Mouse (Mus musculus): ENCODE measurements at regions not wholly inside any gene's neighbourhood (a gene's known extent, or its start where the extent isn't known, plus 50 kb on each side); places are given as distances from the start of the nearest gene placed in this dataset.

DNA sequence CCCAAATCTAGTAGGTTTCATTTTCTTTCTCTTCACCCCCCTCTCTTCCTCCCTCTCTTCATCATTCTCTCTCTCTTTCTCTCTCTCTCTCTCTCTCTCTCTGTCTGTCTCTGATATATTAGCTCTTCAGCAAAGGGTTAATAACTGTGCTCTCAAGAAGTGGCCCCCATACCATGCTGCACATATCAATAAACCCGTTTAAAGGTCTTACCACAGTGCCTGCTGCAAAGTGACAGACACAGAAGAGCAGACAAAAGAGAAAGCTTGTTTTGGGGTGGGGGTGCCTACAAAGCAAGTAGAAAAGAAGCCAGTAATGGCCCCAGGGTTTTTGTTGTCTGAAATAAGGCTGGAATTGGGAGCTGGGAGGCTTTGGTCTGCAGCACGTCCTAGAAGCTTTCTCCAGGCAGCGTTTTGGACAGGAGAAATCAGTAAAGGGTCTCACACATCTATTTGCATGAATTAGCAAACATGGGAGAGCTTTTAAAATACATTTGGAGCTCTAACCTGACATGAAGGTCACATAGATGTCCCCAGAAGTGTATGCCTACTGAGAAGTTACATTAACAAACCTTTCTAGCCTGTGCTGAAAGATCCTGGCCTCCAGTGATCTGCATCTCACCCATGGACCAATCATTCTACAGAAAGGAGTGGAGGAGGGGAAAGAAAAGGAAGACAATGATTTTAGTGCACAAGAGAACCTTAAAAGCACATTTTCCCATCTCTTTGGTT, 91.1 kb upstream of the Arhgap21 start:
- no peak overlapping the region for H3K4me3 ChIP-seq (ENCODE audit: low read depth, low read length)
- H3K9me3 ChIP-seq (ENCODE audit: low read length), result no peaks in the 10 kb centered on the region
- H3K27me3 ChIP-seq (ENCODE audit: insufficient read depth, low read length), result no peaks in the 10 kb centered on the region
- H3K4me1 ChIP-seq (ENCODE audit: insufficient read depth, low read length), result peaks cover 8% of the 10 kb centered on the region; the same call in 1 of the 2 replicates
- WGBS, result 6% methylated on average over 3 of the region's 3 CpGs
- no peak overlapping the region for H3K4me2 ChIP-seq (ENCODE audit: low read depth, low read length, poor library complexity, severe bottlenecking)
- H3K9ac ChIP-seq (replicated peaks; ENCODE audit: low read length, poor library complexity, severe bottlenecking), result no peak overlapping the region
- DNase-seq (ENCODE audit: low spot score), result no peak
- no peak for ATAC-seq (ENCODE audit: low FRiP score)
- H3K27ac ChIP-seq (ENCODE audit: low read depth, low read length), result peak overlapping the region; percentile 38
- H3K36me3 ChIP-seq (ENCODE audit: insufficient read depth, low read length), result no peaks in the 10 kb centered on the region
- TF ChIP-seq CTCF (IDR thresholded peaks at IDR 0.05), result no peak

DNA sequence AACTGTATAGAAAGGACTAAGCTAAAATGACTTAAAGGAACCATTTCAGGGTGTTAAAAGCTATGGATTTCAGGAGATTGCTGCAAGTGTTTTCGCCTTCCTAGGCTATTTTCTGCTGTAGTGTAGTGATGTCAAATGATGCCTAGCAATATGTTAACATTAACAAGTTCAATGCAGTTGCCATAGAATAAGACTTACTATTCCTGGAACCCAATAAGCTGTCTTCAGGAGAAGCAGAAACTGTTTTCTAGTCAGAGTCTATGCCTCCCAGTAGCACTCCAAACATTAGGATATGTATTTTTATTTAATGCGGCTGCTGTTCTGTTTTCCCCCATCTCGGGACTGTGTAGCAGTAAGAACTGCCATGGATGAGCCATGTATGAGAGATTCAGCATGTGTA, 90.3 kb upstream of the Arhgap21 start:
- Histone ChIP-seq H3K27ac (ENCODE audit: low read depth, low read length) (0 out of 2 replicates have a peak overlapping the region, but pooled peaks have one; percentile 38), H3K36me3 (ENCODE audit: insufficient read depth, low read length) (no peaks in the 10 kb centered on the region), H3K9me3 (ENCODE audit: low read length) (no peaks in the 10 kb centered on the region), H3K4me1 (ENCODE audit: insufficient read depth, low read length) (peaks cover 8% of the 10 kb centered on the region; the same call in 1 of the 2 replicates), H3K4me3 (ENCODE audit: low read depth, low read length) (no peak overlapping the region), H3K27me3 (ENCODE audit: insufficient read depth, low read length) (no peaks in the 10 kb centered on the region), H3K4me2 (ENCODE audit: low read depth, low read length, poor library complexity, severe bottlenecking) (no peak overlapping the region), H3K9ac (replicated peaks; ENCODE audit: low read length, poor library complexity, severe bottlenecking) (no peak overlapping the region)
- 87% methylated on average over 3 of the region's 3 CpGs for WGBS
- no peak for TF ChIP-seq CTCF (IDR thresholded peaks at IDR 0.05)
- no peak for DNase-seq (ENCODE audit: low spot score)
- ATAC-seq (ENCODE audit: low FRiP score), result no peak

DNA sequence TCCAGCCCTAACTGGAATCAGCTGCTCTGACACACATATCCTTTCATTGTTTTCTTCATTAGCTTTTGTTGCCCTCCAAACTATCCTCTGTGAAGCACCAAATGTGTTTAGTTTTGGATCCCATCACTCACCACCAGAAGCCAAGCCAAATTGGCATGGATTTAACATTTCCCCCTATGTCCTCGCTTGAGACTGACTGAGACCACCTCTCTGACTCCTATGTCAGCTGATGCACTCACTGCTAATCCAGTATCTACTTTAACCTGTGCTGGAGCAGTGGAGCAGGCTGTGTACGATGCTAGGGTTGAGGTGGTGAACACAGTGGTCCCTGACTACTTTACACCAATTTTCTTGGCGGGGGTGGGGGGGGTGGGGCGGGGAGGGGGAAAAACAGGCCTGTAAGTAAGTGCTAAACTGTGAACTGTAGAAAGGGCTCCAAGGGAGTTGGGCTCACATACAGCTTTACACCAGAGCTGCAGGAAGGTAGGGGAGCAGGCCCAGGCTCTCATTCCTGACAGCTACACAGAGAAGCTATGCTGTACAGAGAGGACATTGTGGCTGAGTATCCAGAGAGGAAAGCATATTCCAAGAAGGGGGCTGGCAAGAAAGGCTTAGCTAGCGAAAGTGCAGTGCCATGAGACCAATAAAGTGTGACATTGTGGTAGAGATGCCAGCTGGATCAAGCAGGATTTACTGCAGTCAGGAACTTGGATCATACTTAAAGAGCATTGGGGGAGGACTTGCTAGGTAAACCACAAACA, 87.9 kb upstream of the Arhgap21 start:
- Histone ChIP-seq H3K9me3 (ENCODE audit: low read length) (no peaks in the 10 kb centered on the region), H3K27me3 (ENCODE audit: insufficient read depth, low read length) (no peaks in the 10 kb centered on the region), H3K36me3 (ENCODE audit: insufficient read depth, low read length) (no peaks in the 10 kb centered on the region), H3K4me2 (ENCODE audit: low read depth, low read length, poor library complexity, severe bottlenecking) (no peak overlapping the region), H3K27ac (ENCODE audit: low read depth, low read length) (no peak overlapping the region), H3K9ac (replicated peaks; ENCODE audit: low read length, poor library complexity, severe bottlenecking) (no peak overlapping the region), H3K4me3 (ENCODE audit: low read depth, low read length) (no peak overlapping the region), H3K4me1 (ENCODE audit: insufficient read depth, low read length) (peaks cover 8% of the 10 kb centered on the region; the same call in 1 of the 2 replicates)
- 57% methylated on average over 5 of the region's 5 CpGs for WGBS
- ATAC-seq (ENCODE audit: low FRiP score) (no peak), DNase-seq (ENCODE audit: low spot score) (peak; percentile 67)
- TF ChIP-seq CTCF (IDR thresholded peaks at IDR 0.05), result no peak

DNA sequence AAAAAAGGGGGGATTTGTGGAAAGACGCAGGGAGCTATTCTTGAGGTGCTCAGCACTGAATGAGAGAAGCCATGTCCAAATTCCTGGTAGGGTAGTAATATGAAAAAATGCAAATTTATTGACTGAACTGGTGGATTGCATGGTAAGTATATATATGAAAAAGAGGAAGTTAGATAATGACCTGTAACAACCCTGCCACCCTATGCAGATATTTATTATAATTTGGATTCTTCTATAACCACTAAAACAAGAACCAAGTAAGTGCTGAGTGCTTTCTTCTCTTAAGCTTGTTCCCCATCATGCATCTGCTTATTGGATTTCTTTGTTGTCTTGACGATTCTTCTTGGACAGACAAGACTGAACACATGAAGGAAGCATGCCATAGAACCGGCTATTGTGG, 86.7 kb upstream of the Arhgap21 start:
- H3K4me2 ChIP-seq (ENCODE audit: low read depth, low read length, poor library complexity, severe bottlenecking), result no peak overlapping the region
- no peak overlapping the region for H3K4me3 ChIP-seq (ENCODE audit: low read depth, low read length)
- H3K9ac ChIP-seq (replicated peaks; ENCODE audit: low read length, poor library complexity, severe bottlenecking), result no peak overlapping the region
- no peaks in the 10 kb centered on the region for H3K36me3 ChIP-seq (ENCODE audit: insufficient read depth, low read length)
- H3K27me3 ChIP-seq (ENCODE audit: insufficient read depth, low read length), result no peaks in the 10 kb centered on the region
- no peaks in the 10 kb centered on the region for H3K9me3 ChIP-seq (ENCODE audit: low read length)
- no peak for TF ChIP-seq CTCF (IDR thresholded peaks at IDR 0.05)
- DNase-seq (ENCODE audit: low spot score), result no peak
- no peak overlapping the region for H3K27ac ChIP-seq (ENCODE audit: low read depth, low read length)
- H3K4me1 ChIP-seq (ENCODE audit: insufficient read depth, low read length), result peaks cover 8% of the 10 kb centered on the region; the same call in 1 of the 2 replicates
- WGBS, result 92% methylated on average over 3 of the region's 3 CpGs
- no peak for ATAC-seq (ENCODE audit: low FRiP score)

DNA sequence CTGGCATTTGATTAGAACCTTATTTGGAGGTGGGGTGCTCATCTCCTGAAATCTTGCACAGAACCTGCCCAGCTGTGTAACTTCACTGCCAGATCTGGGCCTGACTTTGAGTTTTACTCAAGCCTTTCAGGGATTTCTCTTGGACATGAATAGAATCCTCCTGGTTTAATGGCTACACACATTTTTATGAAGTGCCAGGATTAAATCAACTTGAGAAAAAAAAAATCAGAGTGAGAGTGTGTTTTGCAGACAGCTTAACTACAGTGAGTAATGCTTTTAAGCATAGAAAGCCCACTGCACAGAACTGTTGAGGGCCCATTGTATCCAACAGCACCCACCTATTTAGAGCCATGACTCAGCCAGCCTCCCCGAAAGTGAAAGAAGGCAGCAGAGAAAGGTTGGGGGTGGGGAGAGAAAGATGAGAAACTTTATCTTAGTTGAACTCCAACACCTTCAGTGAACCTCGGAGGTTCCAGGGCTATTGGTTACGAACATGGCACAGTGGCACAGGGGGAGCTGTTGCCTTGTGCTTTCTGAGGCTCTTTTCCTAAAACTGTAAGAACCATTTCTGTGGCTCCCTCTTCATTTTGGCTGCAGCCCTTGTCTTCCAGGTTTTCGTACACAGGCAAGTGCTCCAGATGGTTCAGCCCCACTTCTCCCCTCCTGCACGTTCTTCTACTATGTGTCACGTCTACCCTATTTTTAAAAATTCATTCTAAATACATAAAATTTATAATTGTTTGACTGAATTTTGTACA, 85.8 kb upstream of the Arhgap21 start:
- Histone ChIP-seq H3K4me1 (ENCODE audit: insufficient read depth, low read length) (0 out of 2 replicates have a peak, but pooled peaks cover 2% of the 10 kb centered on the region), H3K27me3 (ENCODE audit: insufficient read depth, low read length) (no peaks in the 10 kb centered on the region), H3K4me2 (ENCODE audit: low read depth, low read length, poor library complexity, severe bottlenecking) (no peak overlapping the region), H3K9ac (replicated peaks; ENCODE audit: low read length, poor library complexity, severe bottlenecking) (no peak overlapping the region), H3K36me3 (ENCODE audit: insufficient read depth, low read length) (no peaks in the 10 kb centered on the region), H3K27ac (ENCODE audit: low read depth, low read length) (no peak overlapping the region), H3K9me3 (ENCODE audit: low read length) (no peaks in the 10 kb centered on the region), H3K4me3 (ENCODE audit: low read depth, low read length) (no peak overlapping the region)
- WGBS, result 88% methylated on average over 6 of the region's 6 CpGs
- no peak for ATAC-seq (ENCODE audit: low FRiP score)
- DNase-seq (ENCODE audit: low spot score), result no peak
- no peak for TF ChIP-seq CTCF (IDR thresholded peaks at IDR 0.05)
